9 mouse cellular contexts compared by ENCODE assay signal in genomic region chr2:28535263-28535540, GRCm38 (mm10). TPM values are rescaled to one million over a fixed set of nuclear protein-coding genes. Genes with fewer than 3 reads are reported as not detected.
DNase-seq lines count a peak whose midpoint lies in the region; ATAC-seq and TF ChIP-seq lines count a peak whose summit lies in the region.
"Had no signal": no experiment of that assay in that cellular context is flagged by ENCODE, and none has a peak within 500 bp of the region (broad histone marks: within the 10 kb centered on the region; RNA-seq: fewer than 3 reads in every experiment).

No protein-coding gene starts in this region.

- H3K4me3 ChIP-seq in lung, postnatal 0 days (ENCODE audit: low read depth, low read length), result no peak overlapping the region
- peak overlapping the region; percentile 1; the same call in 1 of the 2 replicates for H3K4me3 ChIP-seq in embryonic fibroblast, embryonic 13.5 days (ENCODE audit: insufficient read depth, low read length)
- H3K4me3 ChIP-seq in limb, embryonic 13.5 days, result peak overlapping the region; percentile 58
- H3K4me3 ChIP-seq in stomach, embryonic 14.5 days (ENCODE audit: low read depth, low read length), result peak overlapping the region; percentile 65; the same call in 1 of the 2 replicates

- no peak for ATAC-seq in lung, postnatal 0 days
- ATAC-seq in limb, embryonic 13.5 days (ENCODE audit: low FRiP score, low read depth), result no peak
- no peak for ATAC-seq in stomach, embryonic 14.5 days (ENCODE audit: insufficient number of reproducible peaks, insufficient read depth, low FRiP score, low read depth)
- no peak for ATAC-seq in inflammation-experienced regulatory T-cells, adult 6 months

- TF ChIP-seq CTCF in lung, postnatal 0 days (IDR thresholded peaks at IDR 0.05), result no peak
- TF ChIP-seq CTCF in embryonic fibroblast, embryonic 13.5 days (IDR thresholded peaks at IDR 0.05; ENCODE audit: borderline replicate concordance, insufficient read depth, low read length), result no peak

- H3K27me3 ChIP-seq in lung, postnatal 0 days (replicated peaks; ENCODE audit: insufficient read depth, low read length), result no peaks in the 10 kb centered on the region
- no peaks in the 10 kb centered on the region for H3K27me3 ChIP-seq in limb, embryonic 13.5 days
- H3K27me3 ChIP-seq in stomach, embryonic 14.5 days (ENCODE audit: control insufficient read depth, insufficient read depth, low read length), result no peaks in the 10 kb centered on the region

- H3K27ac ChIP-seq in lung, postnatal 0 days (ENCODE audit: low read length), result 0 out of 2 replicates have a peak overlapping the region, but pooled peaks have one; percentile 4
- peak overlapping the region; percentile 77 for H3K27ac ChIP-seq in embryonic fibroblast, embryonic 13.5 days (ENCODE audit: insufficient read depth, low read length)
- H3K27ac ChIP-seq in limb, embryonic 13.5 days, result peak overlapping the region; percentile 89
- peak overlapping the region; percentile 23; the same call in 1 of the 2 replicates for H3K27ac ChIP-seq in stomach, embryonic 14.5 days (ENCODE audit: low read length)

- H3K4me1 ChIP-seq in lung, postnatal 0 days (ENCODE audit: insufficient read depth, low read depth, low read length), result peaks cover 13% of the 10 kb centered on the region; the same call in 1 of the 2 replicates
- peaks cover 32% of the 10 kb centered on the region for H3K4me1 ChIP-seq in embryonic fibroblast, embryonic 13.5 days (ENCODE audit: control insufficient read depth, insufficient read depth, low read length)
- H3K4me1 ChIP-seq in limb, embryonic 13.5 days, result peaks cover 87% of the 10 kb centered on the region
- peaks cover 70% of the 10 kb centered on the region for H3K4me1 ChIP-seq in stomach, embryonic 14.5 days (ENCODE audit: control insufficient read depth, insufficient read depth, low read length)

- 49% methylated on average over 4 of the region's 4 CpGs for WGBS in lung, postnatal 0 days
- WGBS in limb, embryonic 13.5 days, result 12% methylated on average over 4 of the region's 4 CpGs
- 36% methylated on average over 4 of the region's 4 CpGs for WGBS in stomach, embryonic 14.5 days

- no peaks in the 10 kb centered on the region for H3K9me3 ChIP-seq in lung, postnatal 0 days (ENCODE audit: low read length)
- H3K9me3 ChIP-seq in limb, embryonic 13.5 days, result no peaks in the 10 kb centered on the region
- no peaks in the 10 kb centered on the region for H3K9me3 ChIP-seq in stomach, embryonic 14.5 days (ENCODE audit: control insufficient read depth, low read depth, low read length)

- TF ChIP-seq POLR2A in embryonic fibroblast, embryonic 13.5 days (IDR thresholded peaks at IDR 0.05; ENCODE audit: low read depth, low read length), result no peak

- peak overlapping the region; percentile 80 for H3K4me2 ChIP-seq in lung, postnatal 0 days (replicated peaks; ENCODE audit: low read depth, low read length)
- peak overlapping the region; percentile 77 for H3K4me2 ChIP-seq in limb, embryonic 13.5 days (replicated peaks)
- peak overlapping the region; percentile 53; the same call in 1 of the 2 replicates for H3K4me2 ChIP-seq in stomach, embryonic 14.5 days (replicated peaks; ENCODE audit: low read depth, low read length)

- no peak overlapping the region for H3K9ac ChIP-seq in lung, postnatal 0 days (replicated peaks; ENCODE audit: low read depth)
- peak overlapping the region; percentile 75 for H3K9ac ChIP-seq in limb, embryonic 13.5 days
- H3K9ac ChIP-seq in stomach, embryonic 14.5 days (replicated peaks; ENCODE audit: low read depth, low read length), result 0 out of 2 replicates have a peak overlapping the region, but pooled peaks have one; percentile 14

- no peak for DNase-seq in lung, postnatal 0 days (ENCODE audit: low spot score)
- DNase-seq in lung, postnatal 10 days, result no peak
- DNase-seq in layer of hippocampus, postnatal 10 days (ENCODE audit: low spot score in 2 of 2), result no peak
- DNase-seq in kidney, postnatal 4 days, result no peak

- H3K36me3 ChIP-seq in lung, postnatal 0 days (ENCODE audit: insufficient read depth, low read length), result no peaks in the 10 kb centered on the region
- peaks cover 6% of the 10 kb centered on the region; the same call in 1 of the 2 replicates for H3K36me3 ChIP-seq in limb, embryonic 13.5 days
- no peaks in the 10 kb centered on the region for H3K36me3 ChIP-seq in stomach, embryonic 14.5 days (ENCODE audit: control insufficient read depth, insufficient read depth, low read length)

- TF ChIP-seq EP300 in lung, postnatal 0 days (IDR thresholded peaks at IDR 0.05), result no peak

RNA-seq across cellular contexts. Expression of gene Ralgds, which starts 22.3 kb away (rescaled TPM):
- 24.4 and 29.1 TPM in 2 replicates for polyA plus RNA-seq in lung, postnatal 0 days (2015; fragmentation: Nextera tagmentation; extraction: Ambion mirVana)
- 26.5 and 36.9 TPM in 2 replicates for polyA plus RNA-seq in embryonic fibroblast, embryonic 13.5 days (2011; ENCODE audit: insufficient read length, low read depth, missing spikeins)
- 45.1 and 53.8 TPM in 2 replicates for polyA plus RNA-seq in limb, embryonic 13.5 days (2015; fragmentation: Nextera tagmentation; extraction: Ambion mirVana)
- polyA plus RNA-seq in stomach, embryonic 14.5 days (2014; fragmentation: Nextera tagmentation; extraction: Ambion mirVana), result 36.2 and 38.6 TPM in 2 replicates
- 100 to 1,000 TPM; 155 to 158 TPM for total RNA-seq in layer of hippocampus, postnatal 10 days (2021)
- 1 to 10 TPM; 5.7 to 7.5 (median 5.9) TPM for polyA plus RNA-seq in inflammation-experienced regulatory T-cells, adult 6 months (2017; shearing (Covaris generic))

RNA-seq across cellular contexts. Expression of gene Cel, which starts 28.0 kb away (rescaled TPM):
- polyA plus RNA-seq in lung, postnatal 0 days (2015; fragmentation: Nextera tagmentation; extraction: Ambion mirVana), result 0.46 TPM in 1 of 2 replicates, not detected in the other
- not detected in 2 replicates for polyA plus RNA-seq in embryonic fibroblast, embryonic 13.5 days (2011; ENCODE audit: insufficient read length, low read depth, missing spikeins)
- 0.11 TPM in 1 of 2 replicates, not detected in the other for polyA plus RNA-seq in limb, embryonic 13.5 days (2015; fragmentation: Nextera tagmentation; extraction: Ambion mirVana)
- 28.9 TPM in 1 of 2 replicates, not detected in the other for polyA plus RNA-seq in stomach, embryonic 14.5 days (2014; fragmentation: Nextera tagmentation; extraction: Ambion mirVana)
- not detected for total RNA-seq in layer of hippocampus, postnatal 10 days (2021)
- not detected for polyA plus RNA-seq in inflammation-experienced regulatory T-cells, adult 6 months (2017; shearing (Covaris generic))
- total RNA-seq: layer of hippocampus, postnatal 14 days had no signal

RNA-seq across cellular contexts. Expression of gene Gm10134, which starts 29.3 kb away (rescaled TPM):
- polyA plus RNA-seq in lung, postnatal 0 days (2015; fragmentation: Nextera tagmentation; extraction: Ambion mirVana), result 5.8 and 6.1 TPM in 2 replicates
- not detected in 2 replicates for polyA plus RNA-seq in embryonic fibroblast, embryonic 13.5 days (2011; ENCODE audit: insufficient read length, low read depth, missing spikeins)
- polyA plus RNA-seq in limb, embryonic 13.5 days (2015; fragmentation: Nextera tagmentation; extraction: Ambion mirVana), result 1.4 and 2.5 TPM in 2 replicates
- 6.6 and 7.5 TPM in 2 replicates for polyA plus RNA-seq in stomach, embryonic 14.5 days (2014; fragmentation: Nextera tagmentation; extraction: Ambion mirVana)
- 1 to 10 TPM in 1 of 2 experiments, not detected in 1; 1.2 TPM for total RNA-seq in layer of hippocampus, postnatal 10 days (2021)
- not detected for polyA plus RNA-seq in inflammation-experienced regulatory T-cells, adult 6 months (2017; shearing (Covaris generic))
- total RNA-seq: layer of hippocampus, postnatal 14 days had no signal

RNA-seq across cellular contexts. Expression of gene Gbgt1, which starts 38.5 kb away (rescaled TPM):
- 1.2 and 1.4 TPM in 2 replicates for polyA plus RNA-seq in lung, postnatal 0 days (2015; fragmentation: Nextera tagmentation; extraction: Ambion mirVana)
- polyA plus RNA-seq in embryonic fibroblast, embryonic 13.5 days (2011; ENCODE audit: insufficient read length, low read depth, missing spikeins), result not detected in 2 replicates
- polyA plus RNA-seq in limb, embryonic 13.5 days (2015; fragmentation: Nextera tagmentation; extraction: Ambion mirVana), result 0.94 and 0.95 TPM in 2 replicates
- 2.9 and 3.1 TPM in 2 replicates for polyA plus RNA-seq in stomach, embryonic 14.5 days (2014; fragmentation: Nextera tagmentation; extraction: Ambion mirVana)
- total RNA-seq in layer of hippocampus, postnatal 10 days (2021), result 1 to 10 TPM; 1.2 to 1.9 TPM
- polyA plus RNA-seq in inflammation-experienced regulatory T-cells, adult 6 months (2017; shearing (Covaris generic)), result not detected

RNA-seq across cellular contexts. Expression of gene Gtf3c5, which starts 48.3 kb away (rescaled TPM):
- polyA plus RNA-seq in lung, postnatal 0 days (2015; fragmentation: Nextera tagmentation; extraction: Ambion mirVana), result 15.8 and 18.9 TPM in 2 replicates
- 15.1 and 23.1 TPM in 2 replicates for polyA plus RNA-seq in embryonic fibroblast, embryonic 13.5 days (2011; ENCODE audit: insufficient read length, low read depth, missing spikeins)
- polyA plus RNA-seq in limb, embryonic 13.5 days (2015; fragmentation: Nextera tagmentation; extraction: Ambion mirVana), result 53.4 and 53.5 TPM in 2 replicates
- polyA plus RNA-seq in stomach, embryonic 14.5 days (2014; fragmentation: Nextera tagmentation; extraction: Ambion mirVana), result 29.0 and 30.5 TPM in 2 replicates
- 10 to 100 TPM; 19.2 to 19.5 TPM for total RNA-seq in layer of hippocampus, postnatal 10 days (2021)
- 10 to 100 TPM; 11.3 to 17.4 (median 16.2) TPM for polyA plus RNA-seq in inflammation-experienced regulatory T-cells, adult 6 months (2017; shearing (Covaris generic))

Comparison
In these comparisons a context has a peak if more than half of its experiments do, and no peak if none do; other contexts are left out.
1. H3K27ac ChIP-seq: peak in every context shown above with its lines; median percentile 89 in limb, embryonic 13.5 days; 77 in embryonic fibroblast, embryonic 13.5 days; 23 in stomach, embryonic 14.5 days; 4 in lung, postnatal 0 days.